Mouse (Mus musculus) mouse trophoblast stem cell (cell line): ENCODE results near the gene Trank1.

Source experiments
- in situ Hi-C, 2 experiments: fragments of 300-500 bp; cut with MseI, MboI; formaldehyde crosslinking; loops; 2 replicates in 1 of 2; 3 replicates in 1 of 2; pipeline ENCODE4 v1.15.1; 2025

Gene Trank1

GRCm38 (mm10) chr9:111302196-111302831 lies 9.2 kb upstream of the Trank1 start:
- in situ Hi-C loops = no loop called here

GRCm38 (mm10) chr9:111304036-111304435 lies 7.5 kb upstream of the Trank1 start:
- in situ Hi-C loops = no loop called here

GRCm38 (mm10) chr9:111306142-111306541 lies 5.4 kb upstream of the Trank1 start:
- in situ Hi-C loops = no loop called here

DNA sequence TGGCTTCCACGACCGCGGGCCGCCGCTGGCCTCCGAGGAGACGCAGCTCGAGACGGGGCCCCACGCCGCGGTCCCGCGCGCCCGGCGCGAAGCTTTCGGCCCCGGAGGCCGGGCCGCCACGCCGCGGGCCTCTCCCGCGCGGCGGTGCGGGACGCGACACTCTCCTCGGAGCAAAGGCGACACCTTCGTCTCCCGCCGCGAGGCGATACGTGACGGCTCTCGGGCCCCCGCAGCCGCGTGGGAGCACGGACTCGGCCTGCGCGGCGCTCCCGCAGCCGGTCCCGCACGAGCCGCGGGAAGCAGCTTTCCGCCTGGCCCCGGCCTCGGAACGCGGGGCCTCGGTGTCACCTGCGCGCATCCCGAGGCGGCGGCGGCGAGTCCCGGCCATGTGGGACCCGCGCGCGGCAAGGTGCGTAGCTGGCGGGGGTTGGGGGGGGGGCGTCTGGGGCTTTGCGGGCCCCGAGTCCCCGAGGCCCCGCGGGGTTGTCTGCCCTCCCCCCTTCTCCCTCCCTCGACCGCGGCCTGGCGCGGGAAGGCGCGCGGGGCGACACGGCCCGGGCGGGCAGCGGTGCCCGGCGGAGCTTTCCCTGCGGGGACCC lies 403 bp downstream of the Trank1 start:
- in situ Hi-C loops = no loop called here

GRCm38 (mm10) chr9:111312442-111313141 lies 1.1 kb downstream of the Trank1 start:
- in situ Hi-C loops = no loop called here

DNA sequence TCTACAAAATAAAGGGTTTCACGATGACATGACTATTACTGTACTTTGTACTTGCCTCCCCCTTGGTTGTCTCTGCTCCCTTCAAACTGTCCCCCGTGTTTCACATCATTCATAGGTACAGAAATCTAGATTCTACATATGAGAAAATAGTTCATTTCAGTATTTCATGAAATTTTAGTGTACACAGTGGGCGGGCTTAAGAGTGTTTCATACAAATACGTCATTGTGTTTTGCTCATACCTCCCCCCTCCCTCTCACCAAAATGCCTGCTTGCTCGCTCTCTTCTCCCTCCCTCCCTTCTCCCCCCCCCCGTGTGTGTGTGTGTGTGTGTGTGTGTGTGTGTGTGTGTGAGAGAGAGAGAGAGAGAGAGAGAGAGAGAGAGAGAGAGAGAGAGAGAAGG lies 1.8 kb downstream of the Trank1 start:
- in situ Hi-C loops = no loop called here

DNA sequence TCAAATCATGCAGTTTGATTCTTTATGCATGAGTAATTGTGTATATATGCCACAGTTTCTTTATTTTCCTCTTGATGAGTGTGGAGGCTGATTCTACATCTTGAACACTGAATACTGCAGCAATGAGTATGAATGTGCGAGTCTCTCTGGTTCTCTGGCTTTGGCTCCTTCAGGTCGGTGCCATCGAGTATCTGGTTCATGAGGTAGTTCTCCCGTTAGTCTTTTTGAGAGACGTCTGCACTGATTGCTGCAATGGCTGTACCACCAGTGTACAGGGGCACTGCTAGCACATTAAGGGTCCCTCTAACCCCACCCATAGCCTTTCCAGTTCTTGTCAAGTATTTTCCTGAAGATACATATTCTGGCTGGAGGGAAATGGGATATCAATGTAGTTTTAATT lies 2.3 kb downstream of the Trank1 start:
- in situ Hi-C loops = no loop called here

GRCm38 (mm10) chr9:111314219-111314618 lies 2.7 kb downstream of the Trank1 start:
- in situ Hi-C loops = no loop called here

- in situ Hi-C loops = no loop called here
These were observed 9.4 kb downstream of the Trank1 start for GRCm38 (mm10) chr9:111320912-111321311.

DNA sequence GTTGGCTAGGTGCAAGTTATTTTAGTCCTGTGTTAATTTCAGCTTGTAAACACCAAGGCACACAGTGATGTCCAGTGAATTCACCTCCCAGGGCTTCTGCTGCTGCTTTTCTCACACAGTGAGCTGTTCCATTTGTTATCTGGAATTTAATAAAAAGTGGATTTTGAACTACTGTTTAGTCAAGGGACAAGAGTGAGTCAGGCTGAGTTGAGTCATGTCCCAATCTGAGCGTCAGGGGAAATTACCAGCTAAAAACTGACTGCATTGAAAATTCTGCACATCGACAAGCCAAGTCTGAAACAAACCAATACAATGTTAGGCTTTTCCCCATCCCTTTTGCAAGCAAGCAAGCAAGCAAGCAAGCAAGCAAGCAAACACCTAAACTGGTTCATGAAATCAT lies 13.3 kb downstream of the Trank1 start:
- in situ Hi-C loops = no loop called here

DNA sequence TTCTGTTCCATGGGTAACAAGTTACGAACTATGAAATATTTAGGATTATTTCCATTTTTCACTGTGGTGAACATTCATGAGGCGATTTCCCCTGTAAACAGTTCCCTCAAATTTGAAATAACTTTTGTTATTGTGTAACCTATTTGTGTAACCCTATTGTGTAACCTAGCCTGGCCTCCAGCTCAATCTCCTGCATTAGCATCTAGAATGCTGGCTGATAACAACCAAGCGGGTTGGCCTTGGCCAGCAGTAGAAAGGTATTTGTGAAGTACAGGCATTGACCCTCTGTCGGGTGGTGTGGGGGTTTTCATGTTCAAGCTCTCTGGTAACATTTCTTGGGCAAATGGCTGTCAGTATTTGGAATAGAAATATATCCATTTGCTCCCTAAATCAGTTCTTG lies 18.3 kb downstream of the Trank1 start:
- in situ Hi-C loops = no loop called here

DNA sequence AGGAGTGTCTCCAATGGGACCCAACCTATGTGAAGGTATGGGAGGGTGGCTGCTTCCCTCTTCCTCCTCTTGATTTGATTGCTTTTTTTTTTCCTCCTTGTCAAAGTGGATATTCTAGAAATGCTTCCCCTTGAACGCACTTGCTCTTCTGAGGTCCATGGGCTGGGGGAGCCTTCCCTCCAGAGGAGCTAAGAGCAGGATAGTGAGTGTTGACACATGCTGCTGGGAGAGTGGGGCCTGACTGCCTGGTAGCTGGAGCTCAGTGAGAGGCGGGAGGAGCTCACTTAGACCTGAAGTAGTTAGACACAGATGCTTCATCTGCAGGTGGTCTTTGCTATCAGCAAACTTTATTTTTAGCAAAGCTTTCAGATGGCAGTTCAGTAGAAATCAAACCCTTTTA lies 22.3 kb downstream of the Trank1 start:
- in situ Hi-C loops = no loop called here

GRCm38 (mm10) chr9:111334555-111335164 lies 23.1 kb downstream of the Trank1 start:
- in situ Hi-C loops = no loop called here

GRCm38 (mm10) chr9:111351233-111351632 lies 39.7 kb downstream of the Trank1 start:
- in situ Hi-C loops = loop anchor here in 1 of 2 experiments (10.0 kb wide), 1 partner anchor 124 kb away; no protein-coding TSS in a partner anchor

GRCm38 (mm10) chr9:111351641-111352040 lies 40.1 kb downstream of the Trank1 start:
- in situ Hi-C loops = loop anchor here in 1 of 2 experiments (10.0 kb wide), 1 partner anchor 123 kb away; no protein-coding TSS in a partner anchor

DNA sequence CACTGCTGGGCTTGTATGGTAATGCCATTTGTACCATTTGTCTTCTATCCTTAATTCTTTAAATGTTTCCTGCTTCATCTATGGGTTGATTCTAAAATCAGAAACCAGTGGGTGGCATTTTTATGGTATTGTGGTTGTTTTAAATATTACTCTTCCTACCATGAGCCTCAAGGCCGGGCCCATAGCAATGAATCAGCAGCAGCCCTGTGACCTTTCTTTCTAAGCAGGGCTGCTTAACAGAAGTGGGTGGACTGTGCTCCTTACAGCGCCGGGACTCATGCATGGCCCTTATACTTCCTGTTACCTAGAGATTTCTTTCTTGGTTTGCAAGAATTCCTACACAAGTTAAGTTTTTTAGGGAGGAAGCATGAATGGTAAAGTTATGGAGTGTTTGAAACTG lies 41.1 kb downstream of the Trank1 start:
- in situ Hi-C loops = loop anchor here in 1 of 2 experiments (10.0 kb wide), 1 partner anchor 122 kb away; no protein-coding TSS in a partner anchor

GRCm38 (mm10) chr9:111355041-111355440 lies 43.5 kb downstream of the Trank1 start:
- in situ Hi-C loops = loop anchor here (5.0 to 10.0 kb wide), 2 partner anchors 120 to 122 kb away; no protein-coding TSS in a partner anchor

DNA sequence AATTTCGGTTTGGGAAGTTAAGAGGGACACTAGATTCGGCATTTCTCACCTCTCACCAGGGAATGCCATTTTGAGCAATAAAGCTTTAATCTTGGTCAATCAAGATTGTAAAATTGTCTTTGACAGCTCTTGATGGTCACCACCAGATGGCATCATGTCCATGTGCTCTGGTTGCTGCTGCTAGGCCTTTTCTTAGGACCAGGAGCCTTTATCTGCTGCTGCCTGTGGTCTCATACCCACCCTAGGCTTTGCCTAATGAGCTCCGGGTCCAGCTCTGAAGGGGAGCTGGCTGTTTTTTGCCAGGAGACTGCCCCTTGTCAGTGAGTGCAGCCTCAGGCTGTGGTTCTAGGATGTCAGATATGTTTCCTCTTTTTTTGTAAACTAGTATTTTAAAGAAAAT lies 44.8 kb downstream of the Trank1 start:
- in situ Hi-C loops = loop anchor here (5.0 to 10.0 kb wide), 2 partner anchors 118 to 121 kb away; no protein-coding TSS in a partner anchor

- in situ Hi-C loops = no loop called here
These were observed 52.1 kb downstream of the Trank1 start for GRCm38 (mm10) chr9:111363656-111364055.

GRCm38 (mm10) chr9:111367713-111368112 lies 56.2 kb downstream of the Trank1 start:
- in situ Hi-C loops = no loop called here

DNA sequence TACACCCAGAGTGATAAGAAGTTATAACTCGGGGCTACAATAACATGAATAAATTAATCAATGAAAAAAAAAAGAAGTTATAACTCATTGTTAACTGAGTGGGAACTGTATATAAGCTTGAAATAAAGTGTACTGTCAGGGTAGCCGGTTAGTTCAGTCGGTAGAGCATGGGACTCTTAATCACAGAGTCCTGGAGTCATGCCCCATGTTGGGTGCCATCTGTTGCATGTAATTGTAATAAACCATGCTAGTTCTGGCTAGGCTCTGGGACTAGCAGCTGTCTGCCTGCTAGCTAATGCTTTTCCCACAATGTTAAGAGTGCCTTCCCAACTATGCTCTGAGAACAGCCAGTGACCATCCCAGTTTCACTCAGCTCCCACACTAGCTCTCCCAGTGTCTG lies 60.5 kb downstream of the Trank1 start:
- in situ Hi-C loops = no loop called here

DNA sequence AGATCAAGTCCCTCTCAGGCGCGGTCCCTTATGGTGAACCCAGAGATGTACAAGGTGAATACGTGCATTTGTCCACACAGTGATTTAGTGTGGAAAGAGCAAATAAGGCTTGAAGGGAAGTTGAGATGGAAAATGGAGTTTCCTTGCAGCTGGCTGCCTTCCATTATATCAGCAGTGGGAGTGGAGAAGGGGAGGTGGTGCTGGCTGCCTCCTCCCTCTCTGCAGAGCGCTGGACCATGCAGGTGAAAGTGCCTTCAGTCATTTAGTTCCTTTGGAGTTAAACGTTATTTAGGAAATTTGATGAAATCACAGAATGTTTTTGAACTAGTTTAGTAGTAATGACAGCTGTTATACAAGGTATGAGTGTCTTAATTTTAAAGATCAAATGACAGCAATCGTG lies 66.3 kb downstream of the Trank1 start:
- in situ Hi-C loops = no loop called here
